Mouse (Mus musculus) midbrain, embryonic 10.5 days (tissue): ENCODE results near the gene Fgd3. TPM values are rescaled to one million over a fixed set of nuclear protein-coding genes. Genes with fewer than 3 reads are reported as not detected.

Experiments
- DNase-seq: peaks from one replicate; pipeline ENCODE4 v3.0.0-alpha.2; 2017; ENCODE audit warnings: low spot score
- H3K27ac ChIP-seq: fragments of 300-500 bp; sonication (generic); replicated peaks from 2 replicates; pipeline ENCODE4 v1.5.1; 2016; ENCODE audit warnings: mild to moderate bottlenecking
- H3K27me3 ChIP-seq: fragments of 300-500 bp; sonication (generic); 2 replicates; pipeline ENCODE4 v1.6.1; 2016; ENCODE audit warnings: low read depth, mild to moderate bottlenecking; ENCODE audit not compliant: poor library complexity, severe bottlenecking
- H3K36me3 ChIP-seq: fragments of 300-500 bp; sonication (generic); 2 replicates; pipeline ENCODE4 v1.6.1; 2016; ENCODE audit warnings: mild to moderate bottlenecking, moderate library complexity
- H3K4me1 ChIP-seq: fragments of 300-500 bp; sonication (generic); 2 replicates; pipeline ENCODE4 v1.6.1; 2016
- H3K4me3 ChIP-seq: fragments of 300-500 bp; sonication (generic); 2 replicates; pipeline ENCODE4 v1.5.1; 2016; ENCODE audit warnings: mild to moderate bottlenecking, moderate library complexity
- H3K9me3 ChIP-seq: fragments of 300-500 bp; sonication (generic); replicated peaks from 2 replicates; pipeline ENCODE4 v1.6.1; 2016; ENCODE audit warnings: mild to moderate bottlenecking
- WGBS: fragments of 180-500 bp; shearing (Covaris S2); methylation state at CpG from one replicate; pipeline ENCODE4 v1.1.7; 2016; 5-methylcytosine and 5-hydroxymethylcytosine counted together
- polyA plus RNA-seq: library from polyadenylated mRNA; unstranded; fragments of >200 nt; fragmentation: Nextera tagmentation; extraction: Ambion mirVana; gene quantifications from 2 replicates; pipeline ENCODE4 v1.2.1, GENCODE M21; 2016

The Fgd3 gene
- polyA plus RNA-seq, 1 experiment from 2014 or later = 1.1 TPM

DNA sequence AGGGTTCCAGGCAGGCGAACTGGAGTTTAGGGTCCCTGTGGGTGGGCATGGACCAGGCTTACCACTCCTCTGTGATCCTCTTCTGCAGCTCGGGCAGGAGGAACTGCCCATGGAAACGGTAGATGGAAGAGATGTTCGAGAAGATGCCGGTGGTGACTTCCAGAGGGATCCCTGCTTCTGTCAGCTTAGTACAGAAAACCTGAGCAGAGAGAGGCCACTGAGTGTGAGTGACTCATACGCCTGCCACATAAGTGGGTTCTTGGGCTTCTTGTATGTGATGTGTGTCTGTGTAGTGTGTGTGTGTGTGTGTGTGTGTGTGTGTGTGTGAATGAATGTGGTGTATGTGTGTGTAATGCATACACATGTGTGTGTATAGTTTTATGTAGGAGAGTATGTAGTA, 32.9 kb downstream of the Fgd3 start:
- no peak overlapping the region for H3K4me3 ChIP-seq
- H3K36me3 ChIP-seq = peaks cover 43% of the 10 kb centered on the region
- WGBS = 86% methylated on average over 6 of the region's 6 CpGs
- H3K9me3 ChIP-seq = peaks cover 6% of the 10 kb centered on the region; the same call in 1 of the 2 replicates
- no peak overlapping the region for H3K27ac ChIP-seq
- no peaks in the 10 kb centered on the region for H3K4me1 ChIP-seq
- H3K27me3 ChIP-seq = no peaks in the 10 kb centered on the region
- DNase-seq = no peak

DNA sequence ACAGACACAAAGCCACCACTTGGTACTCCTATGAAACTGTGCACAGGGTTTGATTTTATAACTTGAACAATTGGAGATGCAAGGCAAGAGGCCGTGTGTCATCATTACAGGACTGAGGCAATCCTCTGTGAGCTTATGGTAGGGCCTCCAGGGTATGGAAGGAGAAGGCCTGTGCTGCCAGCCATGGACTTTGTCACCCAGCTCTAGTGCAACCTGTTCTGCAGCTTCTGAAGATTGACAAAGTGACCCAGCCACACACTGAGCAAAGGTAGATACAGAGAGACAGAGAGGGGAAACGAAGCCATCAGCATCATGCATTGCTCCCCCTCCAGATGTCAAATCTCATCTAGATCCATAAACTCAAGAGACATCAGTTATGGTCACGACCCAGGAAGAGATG, 33.4 kb downstream of the Fgd3 start:
- peaks cover 5% of the 10 kb centered on the region; the same call in 1 of the 2 replicates for H3K9me3 ChIP-seq
- peaks cover 43% of the 10 kb centered on the region for H3K36me3 ChIP-seq
- WGBS = 91% methylated on average over 3 of the region's 3 CpGs
- H3K4me3 ChIP-seq = no peak overlapping the region
- H3K4me1 ChIP-seq = no peaks in the 10 kb centered on the region
- no peaks in the 10 kb centered on the region for H3K27me3 ChIP-seq
- DNase-seq = no peak
- H3K27ac ChIP-seq = no peak overlapping the region

DNA sequence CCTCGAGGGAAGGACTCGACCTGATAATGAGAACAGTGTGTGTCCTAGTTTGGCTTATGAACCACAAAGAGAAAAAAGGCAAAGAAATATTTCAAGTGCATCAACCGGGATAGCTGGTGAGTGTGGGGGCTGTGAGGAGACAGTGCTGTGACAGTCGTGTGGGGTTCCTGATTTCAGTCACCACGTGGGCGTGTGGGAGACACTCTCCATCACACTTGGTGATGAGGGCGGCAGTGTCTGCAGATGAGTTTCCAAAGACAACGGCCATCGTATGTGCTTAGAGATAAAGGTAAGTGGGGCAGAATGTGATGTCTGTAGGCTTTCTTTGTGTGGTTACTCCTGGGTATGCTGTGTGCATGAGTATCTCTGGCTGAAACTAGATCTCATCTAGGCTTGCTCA, 36.4 kb downstream of the Fgd3 start:
- no peak for DNase-seq
- 86% methylated on average over 9 of the region's 9 CpGs for WGBS
- H3K27ac ChIP-seq = no peak overlapping the region
- no peaks in the 10 kb centered on the region for H3K4me1 ChIP-seq
- no peak overlapping the region for H3K4me3 ChIP-seq
- peaks cover 9% of the 10 kb centered on the region; the same call in 1 of the 2 replicates for H3K9me3 ChIP-seq
- H3K27me3 ChIP-seq = no peaks in the 10 kb centered on the region
- peaks cover 70% of the 10 kb centered on the region for H3K36me3 ChIP-seq

DNA sequence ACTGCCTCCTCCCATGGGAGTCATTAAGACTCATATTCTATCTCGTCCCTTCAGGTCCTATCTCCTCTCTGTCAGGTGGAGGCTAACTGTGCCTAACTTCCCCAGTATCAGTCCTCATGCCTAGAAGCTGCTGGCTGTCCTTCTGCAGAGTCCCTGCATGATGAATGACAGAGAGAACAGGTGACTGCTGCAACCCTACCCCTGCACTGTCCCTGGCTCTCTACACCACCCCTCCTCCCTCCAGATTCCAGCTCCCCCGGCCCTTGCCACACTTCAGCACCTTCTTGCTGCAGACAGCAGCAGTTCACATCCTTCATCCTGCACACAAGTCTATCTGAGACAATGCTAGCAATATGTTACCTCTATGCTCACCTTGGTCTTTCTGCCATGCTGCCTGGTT, 37.9 kb downstream of the Fgd3 start:
- Histone ChIP-seq H3K4me3 (no peak overlapping the region), H3K9me3 (peaks cover 9% of the 10 kb centered on the region; the same call in 1 of the 2 replicates), H3K36me3 (peaks cover 64% of the 10 kb centered on the region), H3K4me1 (no peaks in the 10 kb centered on the region), H3K27ac (no peak overlapping the region), H3K27me3 (no peaks in the 10 kb centered on the region)
- DNase-seq = no peak
- WGBS = 67% methylated on average over 2 of the region's 2 CpGs

DNA sequence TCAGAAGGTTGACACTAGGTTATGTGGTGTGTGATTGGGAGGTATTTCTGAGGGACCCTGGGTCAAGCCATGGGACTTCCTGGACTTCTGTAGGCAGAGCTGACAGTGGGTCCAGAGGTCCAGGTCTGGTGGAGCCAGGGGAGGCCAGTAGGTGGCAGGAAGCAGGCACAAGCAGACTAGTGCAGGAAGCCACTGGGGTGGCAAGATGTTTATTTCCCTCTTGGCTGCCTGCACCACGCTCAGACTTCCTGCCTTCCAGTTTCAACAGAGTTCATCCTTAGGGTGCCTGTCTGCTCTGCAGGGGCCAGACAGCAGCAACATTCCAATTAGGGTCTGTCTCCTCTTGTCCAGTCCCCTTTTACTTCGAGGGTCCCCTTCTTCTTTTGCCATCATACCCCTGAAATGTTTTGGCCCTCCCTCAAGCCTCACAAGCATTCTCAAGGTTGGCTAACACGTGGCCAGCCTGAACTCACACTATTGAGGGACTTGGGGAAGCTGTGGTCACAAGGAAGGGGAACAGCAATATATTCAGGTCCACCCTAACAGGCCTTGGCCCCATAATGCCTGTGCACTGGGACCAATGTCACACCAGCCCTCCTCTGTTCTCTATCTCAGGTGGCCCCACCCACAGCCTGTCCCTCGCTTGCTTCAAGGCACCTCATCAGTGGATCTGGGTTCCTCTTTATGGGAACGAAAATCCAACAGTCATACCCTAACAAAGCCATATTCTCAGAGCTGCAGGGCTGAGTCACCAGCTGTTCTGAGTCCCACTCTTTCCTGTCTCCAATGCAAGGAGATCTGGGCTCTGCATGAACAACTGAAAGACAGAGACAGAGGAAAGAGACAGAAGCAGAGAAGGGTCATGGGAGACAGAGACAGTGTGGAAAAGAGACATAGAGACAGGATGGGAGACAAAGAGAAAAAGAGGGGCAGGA, 48.0 kb downstream of the Fgd3 start:
- no peak for DNase-seq
- Histone ChIP-seq H3K36me3 (no peaks in the 10 kb centered on the region), H3K4me1 (peaks cover 3% of the 10 kb centered on the region; the same call in 1 of the 2 replicates), H3K4me3 (no peak overlapping the region), H3K27me3 (no peaks in the 10 kb centered on the region), H3K27ac (no peak overlapping the region; the same call in 1 of the 2 replicates), H3K9me3 (no peaks in the 10 kb centered on the region)
- WGBS = 78% methylated on average over 5 of the region's 5 CpGs

DNA sequence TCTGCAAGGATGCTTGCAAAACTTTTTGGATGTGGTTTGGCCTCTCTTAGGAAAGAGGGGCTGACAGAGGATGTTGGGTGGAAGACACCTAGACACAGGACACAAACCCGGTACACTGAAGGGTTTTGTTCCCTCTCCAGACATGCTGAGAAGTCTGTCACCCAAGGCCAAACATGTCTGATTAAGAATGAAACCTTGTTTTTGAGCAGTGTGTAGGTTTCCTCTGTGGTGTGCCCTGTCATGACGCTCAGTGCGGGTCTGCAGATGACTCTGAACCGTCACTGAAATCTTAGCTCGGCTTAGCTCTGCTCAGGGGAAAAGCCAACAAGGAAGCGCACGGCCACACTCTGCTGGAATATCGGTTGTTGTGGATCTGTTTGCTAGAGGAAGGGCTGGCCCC, 49.6 kb downstream of the Fgd3 start:
- Histone ChIP-seq H3K36me3 (no peaks in the 10 kb centered on the region), H3K4me3 (no peak overlapping the region), H3K9me3 (no peaks in the 10 kb centered on the region), H3K4me1 (peaks cover 3% of the 10 kb centered on the region; the same call in 1 of the 2 replicates), H3K27me3 (no peaks in the 10 kb centered on the region), H3K27ac (no peak overlapping the region)
- DNase-seq = no peak
- WGBS = 91% methylated on average over 8 of the region's 8 CpGs

DNA sequence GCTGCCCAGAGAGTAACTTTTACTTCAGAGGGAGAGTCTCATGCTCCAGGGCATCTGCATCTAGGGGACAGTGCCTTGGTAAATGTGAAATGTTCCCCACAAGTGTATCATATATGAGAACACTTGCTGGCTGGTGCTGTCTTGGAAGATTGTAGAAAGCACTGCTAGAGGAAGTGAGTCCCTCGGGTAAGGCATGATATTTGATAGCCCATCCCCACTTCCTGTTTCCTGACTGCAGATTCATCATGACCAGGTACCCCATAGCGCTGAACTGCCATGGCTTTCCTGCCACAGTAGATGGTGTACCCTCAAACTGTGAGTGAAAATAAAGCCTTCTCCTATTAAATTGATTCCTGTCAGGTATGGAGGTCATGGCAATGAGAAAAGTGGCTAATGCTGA, 52.5 kb downstream of the Fgd3 start:
- peaks cover 10% of the 10 kb centered on the region; the same call in 1 of the 2 replicates for H3K4me1 ChIP-seq
- no peaks in the 10 kb centered on the region for H3K27me3 ChIP-seq
- 79% methylated on average over 2 of the region's 2 CpGs for WGBS
- peaks cover 8% of the 10 kb centered on the region; the same call in 1 of the 2 replicates for H3K36me3 ChIP-seq
- no peak for DNase-seq
- H3K4me3 ChIP-seq = no peak overlapping the region
- no peak overlapping the region for H3K27ac ChIP-seq
- H3K9me3 ChIP-seq = no peaks in the 10 kb centered on the region

DNA sequence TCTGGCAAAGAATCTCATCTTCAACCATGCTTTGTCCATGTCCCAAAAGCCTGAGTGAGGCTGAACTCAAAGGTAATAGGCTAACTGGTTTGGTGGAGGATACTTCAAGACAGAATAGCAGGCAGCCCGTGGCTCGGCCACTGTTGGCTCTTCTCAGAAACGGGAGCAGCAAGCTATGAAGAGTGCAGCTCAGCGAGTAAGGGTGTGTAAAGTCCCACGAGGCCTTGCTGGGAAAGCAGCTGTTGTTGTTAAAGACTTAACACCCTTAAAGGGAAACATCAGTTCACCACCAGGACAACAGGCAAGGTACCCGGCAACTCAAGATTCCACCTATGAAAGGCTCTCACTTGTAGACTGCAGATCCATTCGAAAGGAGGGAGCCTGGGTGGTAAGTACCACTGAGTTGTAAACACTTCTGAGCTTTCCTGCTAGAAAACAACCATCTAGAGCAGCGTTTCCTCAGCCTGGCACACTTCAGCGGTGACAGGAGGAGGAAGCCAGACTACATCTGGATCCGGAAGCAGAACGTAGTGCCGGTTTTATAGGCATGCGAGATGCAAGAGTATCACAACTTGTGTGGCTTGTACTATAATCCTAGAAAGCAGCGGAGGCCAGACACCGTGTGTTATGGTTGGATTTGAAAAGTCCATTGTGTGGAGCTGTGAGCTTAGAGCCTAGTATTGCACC, 59.9 kb downstream of the Fgd3 start:
- no peaks in the 10 kb centered on the region for H3K27me3 ChIP-seq
- 89% methylated on average over 15 of the region's 15 CpGs for WGBS
- peaks cover 8% of the 10 kb centered on the region; the same call in 1 of the 2 replicates for H3K36me3 ChIP-seq
- no peak overlapping the region for H3K4me3 ChIP-seq
- no peaks in the 10 kb centered on the region for H3K9me3 ChIP-seq
- no peak for DNase-seq
- H3K27ac ChIP-seq = no peak overlapping the region
- peaks cover 11% of the 10 kb centered on the region; the same call in 1 of the 2 replicates for H3K4me1 ChIP-seq

DNA sequence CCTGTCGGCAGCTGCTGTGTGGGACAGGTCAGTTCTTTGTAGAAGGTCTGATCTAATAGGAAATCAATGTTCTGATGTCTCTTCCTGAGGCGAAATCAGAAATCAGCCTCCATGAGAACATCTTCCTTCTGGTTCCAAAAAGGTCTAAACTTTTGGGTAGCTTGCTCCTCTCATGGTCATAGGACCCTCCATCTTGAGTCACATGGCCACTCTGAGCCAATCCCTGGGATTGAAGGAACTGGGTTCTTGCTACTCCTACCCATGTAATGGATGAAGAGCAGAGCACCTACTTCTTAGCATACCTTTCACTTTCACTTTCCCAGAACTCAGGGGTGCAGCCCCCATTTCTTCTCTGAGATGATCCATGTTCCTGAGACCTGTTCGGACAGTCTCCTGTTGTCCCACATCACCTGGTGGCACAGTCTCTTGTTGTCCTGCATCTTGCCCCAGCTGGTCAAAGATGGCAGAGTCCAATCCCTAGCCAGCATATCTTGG, 62.2 kb downstream of the Fgd3 start:
- Histone ChIP-seq H3K4me3 (no peak overlapping the region), H3K4me1 (peaks cover 6% of the 10 kb centered on the region; the same call in 1 of the 2 replicates), H3K27ac (no peak overlapping the region), H3K9me3 (no peaks in the 10 kb centered on the region), H3K27me3 (no peaks in the 10 kb centered on the region), H3K36me3 (no peaks in the 10 kb centered on the region)
- no peak for DNase-seq
- 86% methylated on average over 3 of the region's 3 CpGs for WGBS

DNA sequence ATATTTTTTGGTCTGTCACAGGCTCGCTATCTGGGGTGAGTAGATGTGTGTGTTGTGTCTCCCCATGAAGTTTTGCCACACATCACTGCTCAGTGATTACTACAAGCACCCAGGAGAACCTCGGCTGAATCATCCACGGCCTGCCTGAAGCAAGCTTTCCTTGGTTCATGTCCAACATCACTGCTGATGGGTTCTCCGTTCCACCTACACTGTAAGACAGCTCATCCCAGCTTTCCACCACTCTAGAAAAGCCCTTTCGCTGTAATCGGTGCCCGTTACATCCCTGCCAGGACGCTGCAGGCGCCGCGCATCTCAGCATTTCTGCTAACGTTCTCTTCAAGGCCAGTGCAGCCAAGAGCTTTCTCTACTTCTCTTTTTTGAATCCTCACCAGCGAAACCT, 67.4 kb downstream of the Fgd3 start:
- DNase-seq = no peak
- no peaks in the 10 kb centered on the region for H3K9me3 ChIP-seq
- peaks cover 30% of the 10 kb centered on the region for H3K4me1 ChIP-seq
- no peaks in the 10 kb centered on the region for H3K36me3 ChIP-seq
- no peak overlapping the region for H3K4me3 ChIP-seq
- 92% methylated on average over 13 of the region's 13 CpGs for WGBS
- H3K27me3 ChIP-seq = peaks cover 25% of the 10 kb centered on the region
- no peak overlapping the region for H3K27ac ChIP-seq

DNA sequence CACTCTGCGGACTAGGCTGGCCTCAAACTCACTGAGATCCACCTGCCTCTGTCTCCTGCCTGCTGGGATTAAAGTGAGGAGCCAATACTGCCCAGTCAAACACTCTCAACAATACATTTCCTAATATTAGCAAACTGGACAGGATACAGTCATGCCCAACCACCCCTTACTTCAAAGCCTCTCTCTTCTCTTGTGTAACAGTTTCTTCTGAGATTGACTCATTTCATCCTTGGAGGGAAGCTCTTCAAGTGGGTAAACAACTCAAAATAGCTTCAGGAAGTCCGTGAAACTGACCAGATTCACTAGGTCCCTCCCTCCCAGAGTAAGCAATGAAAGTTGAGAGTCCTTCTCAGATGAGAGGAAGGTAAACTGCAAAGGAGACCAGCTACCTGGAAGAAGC, 68.0 kb downstream of the Fgd3 start:
- Histone ChIP-seq H3K4me1 (peaks cover 34% of the 10 kb centered on the region), H3K27me3 (peaks cover 31% of the 10 kb centered on the region), H3K27ac (no peak overlapping the region), H3K9me3 (no peaks in the 10 kb centered on the region), H3K4me3 (no peak overlapping the region), H3K36me3 (no peaks in the 10 kb centered on the region)
- 79% methylated on average over 2 of the region's 2 CpGs for WGBS
- DNase-seq = no peak

DNA sequence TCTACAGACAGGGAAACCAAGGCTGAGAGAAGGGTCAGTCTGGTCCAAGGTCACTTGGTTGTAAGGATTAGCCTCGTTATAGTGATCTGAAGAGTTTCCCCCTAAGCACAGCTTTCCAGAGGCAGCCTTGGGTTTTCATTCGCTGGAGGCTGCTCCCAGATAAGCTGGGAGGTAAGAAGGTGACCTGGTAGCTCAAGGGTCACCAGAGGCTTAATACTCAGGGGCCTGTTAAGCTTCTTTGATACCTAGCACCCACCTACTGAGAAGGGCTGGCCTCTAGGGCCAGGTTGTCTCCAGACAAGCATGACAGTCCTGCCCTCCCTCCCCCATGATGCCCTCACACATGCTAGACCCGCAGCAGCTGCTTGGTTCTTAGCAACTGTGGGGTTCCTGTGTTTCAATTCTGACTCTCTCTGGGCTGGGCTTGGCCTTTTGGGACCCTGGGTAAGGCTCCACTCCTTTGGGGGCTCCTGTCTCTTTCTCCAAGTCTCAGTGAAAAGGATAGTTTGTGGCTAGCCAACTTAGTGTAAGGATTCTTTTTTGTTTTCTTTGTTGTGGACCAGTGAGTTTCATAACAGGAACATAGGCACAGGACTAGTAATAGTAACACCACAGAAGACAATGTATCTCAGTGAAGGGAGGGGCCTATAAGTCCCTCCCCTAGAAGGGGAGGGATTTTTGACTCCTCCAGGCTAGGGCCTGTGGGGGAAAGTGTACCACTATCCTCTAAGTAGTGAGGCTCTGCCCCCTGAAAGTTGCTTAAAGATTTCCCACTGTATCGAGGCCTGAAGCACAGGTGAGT, 69.2 kb downstream of the Fgd3 start:
- Histone ChIP-seq H3K27ac (0 out of 2 replicates have a peak overlapping the region, but pooled peaks have one; percentile 1), H3K36me3 (no peaks in the 10 kb centered on the region), H3K4me3 (no peak overlapping the region), H3K9me3 (no peaks in the 10 kb centered on the region), H3K27me3 (peaks cover 43% of the 10 kb centered on the region), H3K4me1 (peaks cover 34% of the 10 kb centered on the region)
- no peak for DNase-seq
- WGBS = 28% methylated on average over 4 of the region's 4 CpGs
